Mouse (Mus musculus) embryonic facial prominence, embryonic 10.5 days (tissue): Measurements from ENCODE around the gene Gm9958. TPM values are rescaled to one million over a fixed set of nuclear protein-coding genes. Genes with fewer than 3 reads are reported as not detected.

Experiments
- DNase-seq: peaks from one replicate; pipeline ENCODE4 v3.0.0-alpha.2; 2017; ENCODE audit warnings: low spot score
- H3K27ac ChIP-seq: fragments of 300-500 bp; sonication (generic); replicated peaks from 2 replicates; pipeline ENCODE4 v1.5.1; 2016; ENCODE audit warnings: mild to moderate bottlenecking
- H3K27me3 ChIP-seq: fragments of 300-500 bp; sonication (generic); replicated peaks from 2 replicates; pipeline ENCODE4 v1.6.1; 2016; ENCODE audit warnings: low read depth, mild to moderate bottlenecking; ENCODE audit not compliant: poor library complexity, severe bottlenecking
- H3K36me3 ChIP-seq: fragments of 300-500 bp; sonication (generic); replicated peaks from 2 replicates; pipeline ENCODE4 v1.6.1; 2016; ENCODE audit warnings: mild to moderate bottlenecking, moderate library complexity
- H3K4me1 ChIP-seq: fragments of 300-500 bp; sonication (generic); 2 replicates; pipeline ENCODE4 v1.6.1; 2016
- H3K4me3 ChIP-seq: fragments of 300-500 bp; sonication (generic); 2 replicates; pipeline ENCODE4 v1.5.1; 2016; ENCODE audit warnings: mild to moderate bottlenecking, moderate library complexity
- H3K9me3 ChIP-seq: fragments of 300-500 bp; sonication (generic); 2 replicates; pipeline ENCODE4 v1.6.1; 2016; ENCODE audit warnings: mild to moderate bottlenecking
- WGBS: fragments of 180-500 bp; shearing (Covaris S2); methylation state at CpG from one replicate; pipeline ENCODE4 v1.1.7; 2016; 5-methylcytosine and 5-hydroxymethylcytosine counted together
- polyA plus RNA-seq: library from polyadenylated mRNA; unstranded; fragments of >200 nt; fragmentation: Nextera tagmentation; extraction: Ambion mirVana; gene quantifications from 2 replicates; pipeline ENCODE4 v1.2.1, GENCODE M21; 2016

Gm9958 gene
- polyA plus RNA-seq, 1 experiment from 2014 or later: 5.3 TPM

- peak overlapping the region; percentile 98 for H3K4me3 ChIP-seq
- under 1% methylated on average over 61 of the region's 61 CpGs for WGBS
- H3K27me3 ChIP-seq: no peaks in the 10 kb centered on the region
- peaks cover 12% of the 10 kb centered on the region for H3K36me3 ChIP-seq
- no peaks in the 10 kb centered on the region for H3K9me3 ChIP-seq
- DNase-seq: peak; percentile 72
- H3K27ac ChIP-seq: peak overlapping the region; percentile 99
- H3K4me1 ChIP-seq: peaks cover 19% of the 10 kb centered on the region
Observed at GRCm38 (mm10) chr5:90365141-90365951, 1.7 kb upstream of the Gm9958 start.

GRCm38 (mm10) chr5:90366121-90367066 is 610 bp upstream of the Gm9958 start, which contains the start of gene Ankrd17:
Gene Ankrd17 (minus strand): TSS chr5:90366577.
- under 1% methylated on average over 92 of the region's 104 CpGs for WGBS
- H3K4me1 ChIP-seq: peaks cover 19% of the 10 kb centered on the region
- peak within 1 kb of the TSS; percentile 99 for H3K27ac ChIP-seq
- H3K27me3 ChIP-seq: no peaks in the 10 kb centered on the region
- H3K4me3 ChIP-seq: peak within 1 kb of the TSS; percentile 98
- no peaks in the 10 kb centered on the region for H3K9me3 ChIP-seq
- peaks cover 10% of the 10 kb centered on the region for H3K36me3 ChIP-seq
- peak; percentile 94 for DNase-seq

- Histone ChIP-seq H3K4me3 (no peak overlapping the region), H3K36me3 (no peaks in the 10 kb centered on the region), H3K27me3 (no peaks in the 10 kb centered on the region), H3K27ac (no peak overlapping the region), H3K9me3 (no peaks in the 10 kb centered on the region), H3K4me1 (0 out of 2 replicates have a peak, but pooled peaks cover 4% of the 10 kb centered on the region)
- DNase-seq: no peak
- 83% methylated on average over 5 of the region's 5 CpGs for WGBS
Observed at GRCm38 (mm10) chr5:90370401-90370800, 3.4 kb downstream of the Gm9958 start.

GRCm38 (mm10) chr5:90373708-90374107 is 6.7 kb downstream of the Gm9958 start:
- Histone ChIP-seq H3K9me3 (no peaks in the 10 kb centered on the region), H3K27ac (no peak overlapping the region), H3K36me3 (no peaks in the 10 kb centered on the region), H3K27me3 (no peaks in the 10 kb centered on the region), H3K4me3 (no peak overlapping the region), H3K4me1 (no peaks in the 10 kb centered on the region)
- 93% methylated on average over 4 of the region's 4 CpGs for WGBS
- no peak for DNase-seq

DNA sequence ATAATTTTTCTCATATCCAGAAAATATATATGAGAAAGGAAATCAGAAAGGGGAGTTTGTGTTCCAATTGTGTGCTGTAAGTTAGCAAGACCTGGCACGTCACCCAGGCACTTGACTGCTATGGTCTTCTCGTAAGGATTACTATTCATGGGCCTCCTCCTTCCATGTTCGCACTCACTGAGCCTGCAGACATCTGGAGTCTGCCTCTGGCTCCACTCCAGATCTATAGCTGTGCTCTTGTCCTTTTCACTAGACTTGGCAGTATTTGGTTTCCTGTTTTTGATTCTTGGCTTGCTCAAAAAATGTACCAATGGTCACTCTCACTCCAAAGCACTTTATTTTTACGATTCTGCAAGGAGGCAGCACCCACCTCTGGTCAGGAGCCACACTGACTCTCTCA is 14.5 kb downstream of the Gm9958 start:
- no peaks in the 10 kb centered on the region for H3K36me3 ChIP-seq
- H3K27ac ChIP-seq: no peak overlapping the region
- H3K4me1 ChIP-seq: no peaks in the 10 kb centered on the region
- no peak for DNase-seq
- 82% methylated on average over 4 of the region's 4 CpGs for WGBS
- no peak overlapping the region for H3K4me3 ChIP-seq
- H3K9me3 ChIP-seq: no peaks in the 10 kb centered on the region
- H3K27me3 ChIP-seq: no peaks in the 10 kb centered on the region

DNA sequence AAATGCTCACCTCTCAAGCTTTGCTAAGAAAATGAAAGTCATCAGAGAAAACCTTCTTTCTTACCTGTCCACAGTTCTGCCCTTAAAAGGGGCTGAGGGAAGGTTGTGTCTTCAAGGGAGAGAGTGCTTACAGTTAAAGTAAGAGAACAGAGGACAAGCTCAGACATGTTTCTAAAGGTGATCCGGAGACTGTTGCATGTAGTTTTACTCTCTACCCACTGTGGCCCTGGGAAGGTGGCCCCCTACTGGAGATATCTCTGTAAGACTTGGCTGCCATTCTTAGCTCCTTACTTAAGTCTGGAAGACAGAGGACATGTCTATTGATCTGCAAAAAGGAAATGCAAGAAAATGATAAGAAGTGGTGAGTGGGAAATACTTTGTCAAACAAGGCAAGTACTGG is 16.1 kb downstream of the Gm9958 start:
- WGBS: 49% methylated on average over 1 of the region's 1 CpGs
- H3K4me1 ChIP-seq: no peaks in the 10 kb centered on the region
- no peaks in the 10 kb centered on the region for H3K27me3 ChIP-seq
- DNase-seq: no peak
- H3K4me3 ChIP-seq: no peak overlapping the region
- no peak overlapping the region for H3K27ac ChIP-seq
- no peaks in the 10 kb centered on the region for H3K9me3 ChIP-seq
- no peaks in the 10 kb centered on the region for H3K36me3 ChIP-seq

DNA sequence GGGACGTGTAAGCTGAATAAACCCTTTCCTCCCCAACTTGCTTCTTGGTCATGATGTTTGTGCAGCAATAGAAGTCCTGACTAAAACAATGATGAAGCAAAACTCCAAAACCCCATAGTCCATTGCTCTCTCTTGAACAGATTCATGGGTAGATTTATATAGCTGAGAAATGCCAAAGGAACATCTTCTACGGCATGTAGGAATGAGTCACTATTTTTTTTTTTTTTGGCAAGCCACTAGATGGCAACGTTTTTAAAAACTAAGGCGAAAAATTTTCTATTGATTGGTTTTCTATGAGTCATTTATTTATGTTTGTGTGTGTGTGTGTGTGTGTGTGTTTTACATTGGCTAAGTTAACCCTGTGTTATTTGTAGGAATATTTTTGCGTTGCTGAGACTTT is 26.8 kb downstream of the Gm9958 start:
- 68% methylated on average over 5 of the region's 5 CpGs for whole genome bisulfite sequencing
- H3K4me1 ChIP-seq: no peaks in the 10 kb centered on the region
- DNase-seq: no peak

DNA sequence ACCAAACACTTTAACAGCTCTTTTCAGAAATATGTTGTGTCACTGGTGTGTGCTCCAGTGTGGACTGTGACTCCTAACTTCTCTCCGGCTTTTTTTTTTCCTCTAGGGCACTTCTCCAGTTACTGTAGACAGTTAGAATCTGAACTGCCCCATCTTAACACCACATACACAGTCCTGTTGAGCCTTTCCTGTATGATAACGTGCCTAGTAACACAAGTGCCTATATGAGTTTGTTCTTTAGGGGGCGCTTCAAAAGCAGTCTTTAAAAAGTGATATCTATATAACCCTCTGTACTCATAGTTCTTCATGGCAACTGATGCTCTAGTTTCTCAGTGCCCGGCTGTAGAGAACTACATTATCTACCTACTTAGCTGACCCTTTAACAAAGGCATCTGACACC is 27.3 kb downstream of the Gm9958 start:
- H3K27ac ChIP-seq: no peak overlapping the region
- no peaks in the 10 kb centered on the region for H3K36me3 ChIP-seq
- H3K27me3 ChIP-seq: no peaks in the 10 kb centered on the region
- no peaks in the 10 kb centered on the region for H3K9me3 ChIP-seq
- H3K4me1 ChIP-seq: no peaks in the 10 kb centered on the region
- DNase-seq: no peak
- WGBS: 78% methylated on average over 4 of the region's 4 CpGs
- no peak overlapping the region for H3K4me3 ChIP-seq

More for the DNA sequence above, 26.8 kb downstream of the Gm9958 start:
- no peak overlapping the region for H3K27ac ChIP-seq
- no peaks in the 10 kb centered on the region for H3K36me3 ChIP-seq
- no peaks in the 10 kb centered on the region for H3K9me3 ChIP-seq
- H3K4me3 ChIP-seq: no peak overlapping the region
- H3K27me3 ChIP-seq: no peaks in the 10 kb centered on the region

GRCm38 (mm10) chr5:90396817-90397216 is 29.8 kb downstream of the Gm9958 start:
- WGBS: 87% methylated on average over 4 of the region's 4 CpGs
- DNase-seq: no peak
- no peak overlapping the region for H3K27ac ChIP-seq
- H3K36me3 ChIP-seq: no peaks in the 10 kb centered on the region
- no peaks in the 10 kb centered on the region for H3K9me3 ChIP-seq
- H3K27me3 ChIP-seq: no peaks in the 10 kb centered on the region
- H3K4me3 ChIP-seq: no peak overlapping the region
- no peaks in the 10 kb centered on the region for H3K4me1 ChIP-seq

- Histone ChIP-seq H3K36me3 (no peaks in the 10 kb centered on the region), H3K4me3 (no peak overlapping the region), H3K27ac (no peak overlapping the region), H3K4me1 (no peaks in the 10 kb centered on the region), H3K27me3 (no peaks in the 10 kb centered on the region), H3K9me3 (no peaks in the 10 kb centered on the region)
- 88% methylated on average over 4 of the region's 4 CpGs for WGBS
- DNase-seq: no peak
Observed at GRCm38 (mm10) chr5:90405210-90405609, 38.2 kb downstream of the Gm9958 start.

DNA sequence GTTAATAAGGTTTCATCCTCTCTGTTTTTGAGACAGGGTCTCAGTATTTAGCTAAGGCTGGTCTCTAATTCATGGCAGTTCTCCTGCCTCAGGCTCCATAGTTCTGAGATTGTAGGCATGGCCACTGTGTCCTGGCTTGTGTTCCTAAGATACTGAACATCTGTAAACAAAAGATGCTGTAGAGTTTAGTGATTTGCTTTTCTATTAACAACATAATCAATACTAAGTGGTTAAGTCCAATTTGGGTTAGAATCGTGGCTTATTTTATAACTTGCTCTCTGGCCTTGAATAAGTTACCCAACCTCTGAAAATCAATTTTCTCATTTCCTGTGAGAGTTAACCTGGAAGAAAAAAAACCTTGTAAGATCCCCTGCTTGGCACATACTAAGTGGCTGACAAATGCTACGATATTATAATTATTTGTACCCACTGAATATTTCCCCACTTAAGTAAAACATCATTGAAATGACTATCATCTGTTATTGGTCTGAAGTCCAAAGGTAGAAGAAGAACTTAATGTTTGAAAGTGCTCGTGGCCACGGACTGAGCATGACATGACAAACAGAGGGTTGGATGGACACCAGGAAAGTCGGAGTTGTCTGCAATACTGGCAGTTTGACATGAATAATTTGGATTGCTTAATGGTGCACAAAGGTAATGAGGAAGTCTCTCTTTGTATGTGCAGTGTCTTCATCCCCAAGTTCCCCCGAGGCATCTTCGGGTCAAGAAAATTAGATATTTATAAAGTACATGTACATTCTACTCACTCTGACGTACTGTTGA is 47.3 kb downstream of the Gm9958 start:
- no peaks in the 10 kb centered on the region for H3K36me3 ChIP-seq
- H3K9me3 ChIP-seq: no peaks in the 10 kb centered on the region
- no peak overlapping the region for H3K4me3 ChIP-seq
- H3K4me1 ChIP-seq: 0 out of 2 replicates have a peak, but pooled peaks cover 2% of the 10 kb centered on the region
- H3K27ac ChIP-seq: no peak overlapping the region
- no peak for DNase-seq
- no peaks in the 10 kb centered on the region for H3K27me3 ChIP-seq
- 83% methylated on average over 8 of the region's 8 CpGs for WGBS

DNA sequence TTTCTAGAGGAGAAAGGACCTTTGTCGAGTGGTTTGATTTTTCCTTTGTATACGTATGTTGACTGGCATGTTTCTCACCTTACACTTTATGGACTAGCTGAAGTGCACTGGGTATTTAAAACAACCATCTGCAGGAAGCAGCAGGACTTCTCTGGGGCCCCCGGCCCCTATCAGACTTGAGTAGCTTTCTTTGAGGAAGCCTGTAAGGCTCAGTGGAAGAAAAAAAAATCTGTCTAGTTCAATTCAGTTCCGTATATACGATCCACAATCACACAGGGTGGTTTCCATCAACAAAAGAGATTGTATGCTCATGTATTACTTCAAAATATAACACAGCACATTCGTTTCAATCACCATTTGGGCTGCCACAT is 47.9 kb downstream of the Gm9958 start:
- WGBS: 71% methylated on average over 6 of the region's 6 CpGs
- Histone ChIP-seq H3K36me3 (no peaks in the 10 kb centered on the region), H3K27me3 (no peaks in the 10 kb centered on the region), H3K4me3 (no peak overlapping the region), H3K9me3 (no peaks in the 10 kb centered on the region), H3K4me1 (0 out of 2 replicates have a peak, but pooled peaks cover 2% of the 10 kb centered on the region), H3K27ac (no peak overlapping the region)
- no peak for DNase-seq
